Mouse (Mus musculus) Patski (cell line): ENCODE measurements around the gene Cmtm5. TPM values are rescaled to one million over a fixed set of nuclear protein-coding genes. Genes with fewer than 3 reads are reported as not detected.

ENCODE experiments used
- ATAC-seq: fragments of 100-300 bp; one replicate; pipeline ENCODE4 v1.8.0; 2021
- CTCF ChIA-PET: fragments of 350-600 bp; sonication (Branson Sonifier 250); formaldehyde crosslinking; loops from one replicate; lab custom pipeline; 2022; ENCODE audit warnings: inconsistent platforms; lab: Charles Lee
- POLR2A ChIA-PET: fragments of 350-600 bp; sonication (Branson Sonifier 250); formaldehyde crosslinking; loops from one replicate; lab custom pipeline; 2022; ENCODE audit warnings: antibody characterized with exemption, inconsistent platforms; lab: Charles Lee
- DNase-seq: peaks from one replicate; pipeline ENCODE4 v3.0.0-alpha.2; 2011; ENCODE audit warnings: low read depth, low spot score
- H3K27me3 ChIP-seq: fragments of 371-371 bp; one replicate; pipeline ENCODE4 v1.5.1; 2021
- CTCF ChIP-seq: fragments of 100-300 bp; IDR thresholded peaks from one replicate; pipeline ENCODE4 v1.5.1; 2021
- in situ Hi-C: fragments of 300-500 bp; cut with MboI; formaldehyde crosslinking; loops from 3 replicates; pipeline ENCODE4 v1.11.1; 2018; ENCODE audit warnings: low pct_unique_long_range_greater_than_20kb, mixed read lengths
- polyA plus RNA-seq: library from polyadenylated mRNA; unstranded; gene quantifications from one replicate; pipeline ENCODE4 v1.2.3, GENCODE M21; 2021

Cmtm5 gene
- polyA plus RNA-seq, 1 experiment from 2014 or later = not detected

DNA sequence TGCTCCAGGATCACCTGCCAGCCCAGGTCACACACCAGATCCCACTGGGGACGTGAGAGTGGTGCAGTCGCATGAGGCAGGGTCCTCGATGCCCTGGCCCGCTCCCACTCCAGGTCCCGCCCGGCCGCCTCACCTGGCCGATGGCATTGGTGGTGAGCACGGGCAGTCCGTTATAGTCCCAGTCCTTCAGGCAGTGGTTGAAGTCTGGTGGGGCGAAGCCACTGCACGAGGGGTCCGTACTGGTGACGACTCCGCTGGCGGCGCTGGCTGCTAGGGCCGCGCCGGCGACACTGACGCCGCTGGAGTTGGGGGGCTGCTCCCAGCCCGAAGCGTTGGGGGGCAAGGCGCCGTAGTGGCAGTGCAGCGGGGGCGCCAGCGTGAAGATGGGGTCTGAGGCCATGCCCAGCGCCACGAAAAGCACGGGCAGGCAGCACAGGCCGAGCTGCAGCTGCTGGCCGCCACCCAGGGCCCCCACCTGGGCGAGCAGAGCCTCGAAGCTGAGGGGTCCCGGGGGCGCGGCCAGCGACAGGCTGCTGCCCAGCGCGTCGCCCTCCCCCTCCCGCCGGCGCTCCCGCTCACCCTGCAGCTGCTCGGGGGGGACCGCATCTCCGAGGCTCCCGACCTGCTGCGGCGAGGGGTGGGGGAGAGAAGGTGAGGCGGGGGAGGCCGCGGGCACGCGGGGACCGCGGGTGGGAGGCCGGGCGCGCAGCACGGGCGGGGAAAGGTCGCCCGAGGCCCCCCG, 23.8 kb upstream of the Cmtm5 start:
- peaks cover 10% of the 10 kb centered on the region for H3K27me3 ChIP-seq
- POLR2A ChIA-PET = interaction anchor here (1.5 kb wide), 1 partner anchor 14 kb away, joined by 4 read pairs; the partner anchor contains the start of gene Efs
- ATAC-seq (peak; percentile 22), DNase-seq (no peak)
- CTCF ChIA-PET = interaction anchor here (1.6 kb wide), 1 partner anchor 103 kb away, joined by 5 read pairs; the partner anchor contains the start of gene Ngdn
- no peak for TF ChIP-seq CTCF
- in situ Hi-C loops = no loop called here

DNA sequence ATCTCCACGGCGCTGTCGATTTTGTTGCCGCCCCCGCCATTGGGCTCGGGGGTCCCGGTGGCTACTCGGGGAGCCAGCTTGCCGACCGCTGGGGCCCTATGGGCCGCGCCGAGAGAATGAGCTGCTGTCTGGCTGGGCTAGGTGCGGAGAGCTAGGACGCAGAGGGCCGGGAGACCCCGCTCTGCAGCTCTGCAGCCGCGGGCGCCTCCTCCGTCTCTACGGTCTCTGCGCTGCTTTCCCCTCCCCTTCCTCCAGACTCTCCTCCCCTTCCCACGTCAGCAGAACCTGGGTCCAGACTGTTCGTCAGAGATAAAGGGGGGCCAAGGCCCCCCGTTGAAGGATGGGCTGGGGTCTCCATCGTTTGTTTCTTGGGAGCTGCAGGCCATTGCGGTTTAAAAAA, 23.2 kb upstream of the Cmtm5 start, which contains the start of gene Slc22a17:
TSS of gene Slc22a17 (minus strand) at position 247 of the 400 bp plus-strand sequence.
- ATAC-seq = peak; percentile 60
- in situ Hi-C loops = no loop called here
- peaks cover 11% of the 10 kb centered on the region for H3K27me3 ChIP-seq
- DNase-seq = no peak
- ChIA-PET CTCF (interaction anchor here (1.6 kb wide), 1 partner anchor 102 kb away, joined by 5 read pairs; the partner anchor contains the start of gene Ngdn), POLR2A (interaction anchor here (1.5 kb wide), 1 partner anchor 14 kb away, joined by 4 read pairs; the partner anchor contains the start of gene Efs)
- TF ChIP-seq CTCF = no peak

DNA sequence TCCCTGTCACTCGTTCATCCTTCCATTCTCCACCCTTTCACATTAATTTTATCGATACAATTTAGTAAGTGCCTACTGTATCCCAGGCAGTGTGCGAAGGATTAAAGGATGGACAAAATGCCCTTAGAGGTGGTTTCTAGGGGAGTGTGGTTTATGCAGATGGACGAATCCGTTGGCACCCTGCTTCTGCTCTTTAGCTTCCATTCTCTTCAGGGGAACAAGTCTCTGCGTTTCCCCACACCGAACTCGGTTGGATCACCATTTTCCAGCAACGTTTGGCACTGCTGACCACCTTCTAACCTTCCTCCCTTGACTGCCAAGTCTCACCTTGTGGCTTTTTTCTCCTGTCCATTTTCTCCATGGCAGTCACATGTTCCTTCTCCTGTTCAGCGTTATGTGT, 22.7 kb upstream of the Cmtm5 start:
- DNase-seq (no peak), ATAC-seq (no peak)
- peaks cover 15% of the 10 kb centered on the region for H3K27me3 ChIP-seq
- CTCF ChIA-PET = interaction anchor here (1.6 kb wide), 1 partner anchor 102 kb away, joined by 5 read pairs; the partner anchor contains the start of gene Ngdn
- in situ Hi-C loops = no loop called here
- POLR2A ChIA-PET = interaction anchor here (1.5 kb wide), 1 partner anchor 13 kb away, joined by 4 read pairs; the partner anchor contains the start of gene Efs
- no peak for TF ChIP-seq CTCF

DNA sequence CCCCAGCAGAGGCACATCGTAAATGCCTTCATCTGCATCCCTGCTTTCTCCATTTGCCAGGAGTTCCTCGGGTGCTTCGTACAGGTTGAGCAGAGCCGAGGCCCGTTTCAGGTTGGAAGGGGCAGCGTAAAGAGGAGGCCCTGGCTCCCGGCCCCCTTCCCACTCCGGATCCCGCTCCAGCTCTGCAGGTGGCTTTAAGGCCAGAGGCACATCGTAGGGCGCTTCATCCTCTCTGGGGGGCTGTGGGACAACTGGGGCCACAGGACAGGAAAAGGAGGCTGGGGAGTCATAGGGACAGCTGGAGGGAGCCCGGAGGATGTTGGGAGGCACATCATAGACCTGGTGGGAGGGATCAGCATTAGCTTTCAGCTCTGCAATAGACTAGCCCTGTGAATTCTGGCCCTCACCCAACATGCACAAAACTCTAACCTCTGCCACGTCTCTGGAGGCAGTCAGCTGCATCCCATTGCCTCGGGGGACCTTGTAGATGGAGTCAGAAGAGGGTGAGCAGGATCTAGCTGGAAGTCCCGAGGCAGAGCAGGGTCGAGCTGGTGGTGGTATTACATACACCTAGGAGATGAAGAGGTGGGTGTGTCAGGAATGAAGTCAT, 15.9 kb upstream of the Cmtm5 start:
- no peak for TF ChIP-seq CTCF
- CTCF ChIA-PET = interaction anchor here (1.1 to 1.6 kb wide), 2 partner anchors 9 to 18 kb away, joined by 3 to 5 read pairs; no protein-coding TSS in a partner anchor
- ATAC-seq = no peak

DNA sequence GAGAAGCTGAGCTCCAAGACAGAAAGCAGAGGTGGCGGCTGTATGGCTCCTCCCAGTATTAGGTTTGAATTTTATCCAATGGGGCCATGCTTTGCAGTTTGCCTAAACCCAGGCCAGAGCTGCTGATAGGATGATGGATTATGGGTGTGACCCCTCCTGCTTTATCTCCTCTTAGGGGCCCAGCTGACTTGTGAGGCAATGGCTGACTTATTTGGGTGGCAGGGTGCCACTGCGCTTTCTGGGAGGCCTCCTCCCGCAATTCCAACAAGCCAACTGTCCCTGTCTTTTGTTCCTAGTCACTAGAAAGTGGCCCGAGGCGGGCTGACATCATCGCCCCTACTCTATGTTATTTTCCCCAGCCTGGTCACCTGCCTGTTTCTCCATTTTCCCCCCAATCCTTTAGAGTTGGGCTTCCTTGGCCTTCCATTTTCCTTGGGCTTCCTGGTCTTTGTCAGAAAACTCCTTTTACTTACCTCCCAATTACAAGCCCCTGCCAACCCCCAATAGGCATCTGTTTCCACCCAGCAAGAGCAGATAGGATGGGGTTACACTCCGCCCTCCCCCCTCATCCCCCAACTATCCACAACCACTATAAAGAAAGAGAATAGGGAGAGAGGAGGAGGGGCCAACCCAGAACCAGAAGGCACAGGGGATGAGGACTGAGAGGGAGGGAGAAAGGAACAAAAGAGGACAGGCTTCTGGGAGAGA, 11.3 kb upstream of the Cmtm5 start:
- peaks cover 18% of the 10 kb centered on the region for H3K27me3 ChIP-seq
- in situ Hi-C loops = no loop called here
- no peak for TF ChIP-seq CTCF
- ATAC-seq (no peak), DNase-seq (no peak)
- CTCF ChIA-PET = no interaction called here
- POLR2A ChIA-PET = no interaction called here

More for the DNA sequence above, 15.9 kb upstream of the Cmtm5 start:
- in situ Hi-C loops = no loop called here
- DNase-seq = no peak
- POLR2A ChIA-PET = interaction anchor here (1.1 kb wide), 1 partner anchor 12 kb away, joined by 3 read pairs; the partner anchor contains the start of gene Il25
- peaks cover 18% of the 10 kb centered on the region for H3K27me3 ChIP-seq

DNA sequence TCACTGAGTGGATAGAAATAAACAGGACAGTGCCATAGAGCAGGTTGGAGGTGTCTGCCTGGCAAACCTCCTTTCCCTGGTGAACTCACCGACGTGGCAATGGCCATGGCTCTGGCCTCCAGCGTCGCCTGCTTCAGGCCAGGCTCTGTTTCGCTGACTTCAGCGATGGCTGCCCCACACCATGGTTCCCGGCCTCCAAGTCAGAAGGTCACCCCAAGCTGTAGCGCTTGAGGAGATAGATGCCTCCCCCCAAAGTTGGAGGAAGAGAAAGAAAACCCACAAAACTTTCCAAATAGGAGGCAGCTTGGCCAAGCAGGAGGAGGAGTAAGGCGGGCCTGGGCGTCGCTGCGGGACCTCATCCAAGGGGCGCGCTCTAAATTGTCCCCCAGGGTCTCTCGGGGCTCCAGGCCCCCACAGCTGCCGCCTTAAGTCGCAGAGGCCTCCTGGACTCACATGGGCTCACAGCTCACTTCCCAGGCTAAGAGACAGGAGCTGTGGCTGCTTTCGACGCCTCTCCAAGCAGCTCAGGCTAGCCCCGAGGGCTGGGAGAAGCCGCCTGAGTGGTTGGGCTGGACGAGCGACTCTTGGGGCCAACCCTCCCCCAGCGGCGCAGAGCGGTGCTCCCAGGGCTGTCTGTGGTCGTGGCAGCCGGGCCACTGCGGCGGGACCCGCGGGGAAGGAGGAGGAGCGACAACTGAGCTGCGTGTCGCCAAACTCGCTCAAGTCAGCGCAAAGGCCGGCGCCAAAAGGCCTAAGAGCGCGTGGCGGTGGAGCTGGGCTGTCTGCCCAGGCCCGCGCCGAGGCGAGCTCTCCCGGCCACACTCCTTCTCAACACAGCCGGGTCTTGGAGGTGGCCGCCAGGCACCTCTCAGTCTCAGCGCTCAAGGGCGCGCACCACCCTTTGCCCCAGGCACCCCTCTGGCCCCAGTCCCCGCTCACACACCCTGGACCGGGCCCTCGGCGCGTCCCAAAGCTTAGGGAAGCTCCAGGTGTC, 10.4 kb upstream of the Cmtm5 start, which contains the start of gene Efs:
TSS of gene Efs (minus strand) at position 778 of the 994 bp plus-strand sequence.
- CTCF ChIA-PET = no interaction called here
- TF ChIP-seq CTCF = no peak
- H3K27me3 ChIP-seq = peaks cover 18% of the 10 kb centered on the region
- in situ Hi-C loops = no loop called here
- DNase-seq (no peak), ATAC-seq (no peak)
- POLR2A ChIA-PET = interaction anchor here (1.1 to 1.7 kb wide), 2 partner anchors 13 to 15 kb away, joined by 3 to 4 read pairs; partner anchors contain the start of gene Slc22a17

DNA sequence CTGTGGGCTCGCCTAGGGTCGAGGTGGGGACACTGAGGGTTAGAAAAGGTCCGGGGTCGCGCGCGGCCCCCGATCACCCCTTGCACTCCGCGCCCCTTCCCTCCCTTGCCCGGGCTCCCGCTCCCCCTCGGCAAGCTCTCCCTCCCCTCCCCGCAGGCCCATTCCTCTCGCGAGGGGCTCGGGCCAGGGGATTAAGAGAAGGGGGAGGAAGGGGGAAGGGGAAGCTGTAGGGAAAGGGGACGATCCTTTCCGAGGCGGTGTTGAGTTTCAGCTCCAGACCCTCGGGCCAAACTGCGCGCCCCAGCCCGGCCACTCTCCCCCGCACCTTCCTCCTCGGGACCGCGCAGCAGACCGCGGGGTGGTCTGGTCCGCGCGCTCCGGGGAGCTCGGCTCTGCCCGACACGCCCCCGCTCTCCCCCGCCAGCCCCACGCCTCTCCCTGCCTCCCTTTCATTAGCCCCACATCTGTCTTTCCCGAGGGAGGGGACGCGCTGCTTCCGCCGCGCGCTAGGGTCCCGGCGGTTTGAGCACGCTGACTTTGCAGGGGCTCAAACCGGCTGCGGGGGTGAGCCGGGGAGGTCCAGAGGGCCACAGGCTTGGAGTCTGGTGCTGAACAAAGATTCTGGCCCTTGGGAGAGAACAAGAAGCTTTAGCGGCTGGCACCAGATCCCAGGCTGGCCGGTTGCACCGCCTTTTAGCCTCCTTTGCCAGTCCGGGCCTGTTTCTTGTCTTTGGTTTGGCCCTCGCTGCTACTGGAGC, 9.5 kb upstream of the Cmtm5 start:
- ATAC-seq = no peak
- ChIA-PET CTCF (interaction anchor here (1.5 to 2.0 kb wide), 2 partner anchors 12 to 88 kb away, joined by 3 to 4 read pairs; partner anchors contain the start of gene Ngdn), POLR2A (interaction anchor here (1.1 to 1.7 kb wide), 2 partner anchors 14 to 16 kb away, joined by 3 to 4 read pairs; partner anchors contain the start of gene Slc22a17)

DNA sequence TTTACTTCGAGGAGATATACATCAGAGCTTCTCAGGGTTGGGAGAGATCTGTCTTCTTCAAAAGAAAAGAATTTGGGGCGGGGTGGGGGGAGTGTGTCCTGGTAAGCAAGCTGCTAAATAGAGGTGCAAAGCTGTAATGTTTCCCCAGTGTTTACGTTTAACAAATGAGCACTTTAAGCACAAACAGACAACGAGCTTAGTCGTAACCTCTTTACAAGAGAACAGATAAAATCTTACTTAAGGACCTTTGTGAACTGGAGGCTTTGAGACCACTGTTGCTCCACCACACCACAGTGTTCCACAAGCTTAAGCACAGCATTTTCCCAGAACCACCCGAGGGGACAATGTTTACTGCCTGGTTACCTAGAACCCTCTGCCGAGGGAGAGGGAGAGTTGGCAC, 8.8 kb upstream of the Cmtm5 start:
- ChIA-PET CTCF (interaction anchor here (1.5 to 2.0 kb wide), 2 partner anchors 11 to 88 kb away, joined by 3 to 4 read pairs; partner anchors contain the start of gene Ngdn), POLR2A (interaction anchor here (1.7 kb wide), 1 partner anchor 17 kb away, joined by 3 read pairs; no protein-coding TSS in a partner anchor)
- ATAC-seq (no peak), DNase-seq (no peak)
- in situ Hi-C loops = no loop called here
- H3K27me3 ChIP-seq = peaks cover 18% of the 10 kb centered on the region
- TF ChIP-seq CTCF = no peak

More for the DNA sequence above, 9.5 kb upstream of the Cmtm5 start:
- no peak for TF ChIP-seq CTCF
- peaks cover 18% of the 10 kb centered on the region for H3K27me3 ChIP-seq
- in situ Hi-C loops = no loop called here
- DNase-seq = no peak
